Mouse (Mus musculus): ENCODE measurements around the gene Zfp335.

GRCm38 (mm10) chr2:164942692-164943290 is 31.2 kb upstream of the Zfp335 start:
- no peak for TF ChIP-seq CTCF (IDR thresholded peaks at IDR 0.05; ENCODE audit: low read depth)
- TF ChIP-seq EP300 (IDR thresholded peaks at IDR 0.05; ENCODE audit: low read depth) = no peak

Data from liver, embryonic 14.5 days (tissue).